Comparison of ENCODE assay signal across 8 mouse cellular contexts in genomic region chr5:93005229-93005814, GRCm38 (mm10). TPM values are rescaled to one million over a fixed set of nuclear protein-coding genes. Genes with fewer than 3 reads are reported as not detected.
DNase-seq lines count a peak whose midpoint lies in the region; ATAC-seq and TF ChIP-seq lines count a peak whose summit lies in the region.

No protein-coding gene starts in this region.

- WGBS in embryonic facial prominence, embryonic 12.5 days, result 4% methylated on average over 20 of the region's 20 CpGs
- 8% methylated on average over 20 of the region's 20 CpGs for WGBS in heart, embryonic 14.5 days
- 3% methylated on average over 20 of the region's 20 CpGs for WGBS in kidney, postnatal 0 days
- WGBS in small intestine, adult 2 months, result 4% methylated on average over 20 of the region's 20 CpGs

- peak; percentile 42 to 60 for DNase-seq in frontal cortex, postnatal 36 days (ENCODE audit: low spot score in 2 of 2)
- no peak for DNase-seq in frontal cortex, postnatal 25 days (ENCODE audit: low spot score in 2 of 2)
- DNase-seq in kidney, postnatal 0 days (ENCODE audit: low spot score), result peak; percentile 87
- peak; percentile 56 for DNase-seq in lung, postnatal 14 days
- DNase-seq in layer of hippocampus, adult 11-12 months (ENCODE audit: low spot score), result no peak

- peak overlapping the region; percentile 17; the same call in 1 of the 2 replicates for H3K4me3 ChIP-seq in embryonic facial prominence, embryonic 12.5 days
- H3K4me3 ChIP-seq in heart, embryonic 14.5 days (ENCODE audit: control insufficient read depth in 1 of 2, insufficient read depth in 1 of 2, low read depth in 1 of 2, low read length in 2 of 2), result peak overlapping the region; percentile 28 to 37
- peak overlapping the region; percentile 11 for H3K4me3 ChIP-seq in kidney, postnatal 0 days (replicated peaks; ENCODE audit: low read depth, low read length)
- H3K4me3 ChIP-seq in small intestine, adult 2 months (ENCODE audit: low read depth, low read length), result peak overlapping the region; percentile 59

- no peak for ATAC-seq in embryonic facial prominence, embryonic 12.5 days (ENCODE audit: insufficient number of reproducible peaks, insufficient read depth, low FRiP score, low TSS enrichment)
- peak; percentile 20; the same call in 1 of the 2 replicates for ATAC-seq in heart, embryonic 14.5 days (ENCODE audit: insufficient number of reproducible peaks, insufficient read depth, low FRiP score, low read depth)
- peak; percentile 19; the same call in 1 of the 2 replicates for ATAC-seq in kidney, postnatal 0 days (replicated peaks; ENCODE audit: low FRiP score, low read depth)

- peaks cover 20% of the 10 kb centered on the region for H3K4me1 ChIP-seq in embryonic facial prominence, embryonic 12.5 days
- H3K4me1 ChIP-seq in heart, embryonic 14.5 days (ENCODE audit: control insufficient read depth in 2 of 2, insufficient read depth in 2 of 2, low read length in 2 of 2), result peaks cover 22 to 38% of the 10 kb centered on the region in 2 experiments
- peaks cover 14% of the 10 kb centered on the region; the same call in 1 of the 2 replicates for H3K4me1 ChIP-seq in kidney, postnatal 0 days (replicated peaks; ENCODE audit: insufficient read depth, low read length)
- no peaks in the 10 kb centered on the region; the same call in 1 of the 2 replicates for H3K4me1 ChIP-seq in small intestine, adult 2 months (ENCODE audit: control insufficient read depth, insufficient read depth, insufficient read length, low read length)

- TF ChIP-seq POLR2A in small intestine, adult 2 months (IDR thresholded peaks at IDR 0.05; ENCODE audit: low read depth, low read length), result no peak

- no peak overlapping the region for H3K9ac ChIP-seq in embryonic facial prominence, embryonic 12.5 days
- peak overlapping the region; percentile 70 for H3K9ac ChIP-seq in heart, embryonic 14.5 days (ENCODE audit: low read length)
- H3K9ac ChIP-seq in kidney, postnatal 0 days (ENCODE audit: low read depth, low read length), result peak overlapping the region; percentile 41; the same call in 1 of the 2 replicates

- H3K27ac ChIP-seq in embryonic facial prominence, embryonic 12.5 days, result peak overlapping the region; percentile 41
- H3K27ac ChIP-seq in heart, embryonic 14.5 days (replicated peaks in 1 of 2; ENCODE audit: control insufficient read depth in 1 of 2, insufficient read depth in 1 of 2, low read depth in 2 of 2, low read length in 2 of 2), result peak overlapping the region; percentile 72 to 81
- peak overlapping the region; percentile 75 for H3K27ac ChIP-seq in kidney, postnatal 0 days
- H3K27ac ChIP-seq in small intestine, adult 2 months (ENCODE audit: insufficient read depth, low read depth, low read length), result peak overlapping the region; percentile 50

- peak overlapping the region; percentile 37 for H3K4me2 ChIP-seq in embryonic facial prominence, embryonic 12.5 days (replicated peaks)
- peak overlapping the region; percentile 69 for H3K4me2 ChIP-seq in heart, embryonic 14.5 days (ENCODE audit: low read length)
- peak overlapping the region; percentile 47 for H3K4me2 ChIP-seq in kidney, postnatal 0 days (ENCODE audit: low read length)

- no peaks in the 10 kb centered on the region for H3K36me3 ChIP-seq in embryonic facial prominence, embryonic 12.5 days
- no peaks in the 10 kb centered on the region for H3K36me3 ChIP-seq in heart, embryonic 14.5 days (ENCODE audit: control insufficient read depth, insufficient read depth, low read length)
- no peaks in the 10 kb centered on the region for H3K36me3 ChIP-seq in kidney, postnatal 0 days (ENCODE audit: insufficient read depth, low read length)
- no peaks in the 10 kb centered on the region for H3K36me3 ChIP-seq in small intestine, adult 2 months (ENCODE audit: control insufficient read depth, insufficient read depth, low read length)

- no peaks in the 10 kb centered on the region for H3K9me3 ChIP-seq in embryonic facial prominence, embryonic 12.5 days
- no peaks in the 10 kb centered on the region for H3K9me3 ChIP-seq in heart, embryonic 14.5 days (ENCODE audit: control insufficient read depth, low read length)
- H3K9me3 ChIP-seq in kidney, postnatal 0 days (replicated peaks; ENCODE audit: low read length), result no peaks in the 10 kb centered on the region

- no peak for TF ChIP-seq CTCF in kidney, postnatal 0 days (IDR thresholded peaks at IDR 0.05; ENCODE audit: low read depth)
- no peak; the same call in 1 of the 2 replicates for TF ChIP-seq CTCF in small intestine, adult 2 months (IDR thresholded peaks at IDR 0.05; ENCODE audit: extremely low read depth, insufficient read length, insufficient replicate concordance, low read depth, low read length)

- no peaks in the 10 kb centered on the region for H3K27me3 ChIP-seq in embryonic facial prominence, embryonic 12.5 days
- no peaks in the 10 kb centered on the region for H3K27me3 ChIP-seq in heart, embryonic 14.5 days (ENCODE audit: control insufficient read depth, insufficient read depth, low read length)
- no peaks in the 10 kb centered on the region for H3K27me3 ChIP-seq in kidney, postnatal 0 days (ENCODE audit: insufficient read depth, low read length)
- no peaks in the 10 kb centered on the region for H3K27me3 ChIP-seq in small intestine, adult 2 months (ENCODE audit: control insufficient read depth, insufficient read depth, low read length)

RNA-seq across cellular contexts. Expression of gene Sowahb, which starts 39.5 kb away (rescaled TPM):
- 0.47 and 0.59 TPM in 2 replicates for polyA plus RNA-seq in embryonic facial prominence, embryonic 12.5 days (2016; fragmentation: Nextera tagmentation; extraction: Ambion mirVana)
- polyA plus RNA-seq in heart, embryonic 14.5 days (2014; fragmentation: Nextera tagmentation; extraction: Ambion mirVana), result 0.11 TPM in 1 of 2 replicates, not detected in the other
- polyA plus RNA-seq in kidney, postnatal 0 days (2015; fragmentation: Nextera tagmentation; extraction: Ambion mirVana), result 1.8 and 2.2 TPM in 2 replicates
- 15.4 and 33.6 TPM in 2 replicates for polyA plus RNA-seq in small intestine, adult 2 months (2012; rRNA removed)

Comparison
In these comparisons a context has a peak if more than half of its experiments do, and no peak if none do; other contexts are left out.
1. DNase-seq: peak in frontal cortex, postnatal 36 days (2 of 2), kidney, postnatal 0 days (single experiment) and lung, postnatal 14 days (single experiment); none in frontal cortex, postnatal 25 days (0 of 2) and layer of hippocampus, adult 11-12 months (single experiment).
2. Peak in every context shown above with its lines, with median percentiles within 50 percentile points of each other: H3K27ac ChIP-seq, H3K4me2 ChIP-seq and H3K4me3 ChIP-seq.